Mouse (Mus musculus): ENCODE data around the gene Fam241b.

Gene Fam241b

DNA sequence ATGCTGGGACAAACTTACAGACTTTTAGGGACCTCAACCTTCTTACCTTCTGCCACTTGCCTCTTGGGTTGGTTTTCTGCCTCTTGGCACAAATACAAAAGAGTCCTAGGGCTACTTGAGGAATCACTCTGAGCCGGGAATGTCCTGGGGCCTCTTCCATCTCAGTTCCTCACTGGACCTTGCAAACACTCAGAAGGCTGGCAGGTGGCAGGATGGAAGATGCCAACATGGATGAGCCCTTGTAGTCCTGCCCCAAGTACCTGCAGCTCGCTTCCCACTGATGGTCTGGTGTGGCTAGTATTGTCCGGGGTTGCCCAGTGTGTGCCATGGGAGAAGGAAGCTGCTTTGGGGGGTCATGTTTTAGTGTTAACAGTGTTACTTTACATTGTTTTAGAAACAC lies 73.8 kb downstream of the Fam241b start:
- no peak for DNase-seq

DNA sequence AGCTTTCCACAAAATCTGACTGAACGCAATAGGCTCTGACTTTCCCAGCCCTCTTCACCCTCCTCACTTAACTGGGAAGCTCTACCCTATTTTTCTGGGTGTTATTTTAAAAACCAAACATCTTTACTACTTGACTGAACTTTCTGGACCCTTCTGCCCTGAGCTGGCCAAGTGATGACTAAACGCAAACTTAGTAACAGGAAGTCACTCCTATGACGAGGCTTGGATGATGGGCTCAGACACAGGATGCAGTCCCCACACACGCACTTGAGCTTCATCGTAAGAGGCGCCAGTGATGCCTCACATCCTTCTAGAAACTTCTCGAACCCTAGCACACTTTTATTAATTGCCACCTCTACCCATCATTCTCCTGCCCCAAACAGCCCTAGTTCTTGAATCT lies 74.3 kb downstream of the Fam241b start:
- no peak for DNase-seq

DNA sequence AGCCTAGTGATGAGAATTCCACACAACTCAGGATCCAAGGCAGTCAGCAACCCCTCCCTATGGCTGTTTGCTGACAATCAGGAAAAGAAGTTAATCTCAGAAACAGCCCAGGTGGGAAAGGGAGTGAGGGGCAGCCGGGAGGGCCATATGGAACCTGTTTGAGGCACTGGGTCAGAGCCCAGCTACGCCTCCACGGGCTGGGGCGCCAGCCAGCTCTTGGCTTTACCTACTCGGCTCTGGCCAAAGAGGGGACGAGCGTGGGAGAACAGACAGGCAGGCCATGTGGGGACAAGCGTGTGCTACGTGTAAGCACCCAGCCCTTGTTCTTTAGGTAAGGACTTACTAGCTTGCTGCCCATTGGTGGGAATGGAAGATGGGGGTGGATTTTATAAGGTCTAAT lies 75.2 kb downstream of the Fam241b start:
- no peak for DNase-seq

DNA sequence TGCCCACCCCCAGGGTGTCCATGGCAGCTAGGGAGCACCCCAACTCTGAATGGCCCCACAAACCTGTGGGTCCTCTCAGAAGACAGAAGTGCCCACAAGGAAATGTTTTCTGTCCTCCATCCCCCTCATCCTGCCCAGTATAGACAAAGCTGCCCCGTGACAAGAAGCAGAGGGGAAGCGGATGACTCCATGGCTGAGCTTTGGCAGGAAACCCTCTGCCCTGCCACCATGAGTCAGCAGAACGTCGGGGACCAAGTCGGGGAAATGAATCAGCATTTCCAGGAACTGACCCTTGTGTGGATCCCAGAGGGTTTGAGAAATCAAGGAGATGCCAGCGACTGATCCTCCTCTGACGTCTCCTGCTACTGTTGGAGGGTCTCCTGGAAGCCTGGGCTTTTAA lies 77.5 kb downstream of the Fam241b start:
- no peak for DNase-seq

DNA sequence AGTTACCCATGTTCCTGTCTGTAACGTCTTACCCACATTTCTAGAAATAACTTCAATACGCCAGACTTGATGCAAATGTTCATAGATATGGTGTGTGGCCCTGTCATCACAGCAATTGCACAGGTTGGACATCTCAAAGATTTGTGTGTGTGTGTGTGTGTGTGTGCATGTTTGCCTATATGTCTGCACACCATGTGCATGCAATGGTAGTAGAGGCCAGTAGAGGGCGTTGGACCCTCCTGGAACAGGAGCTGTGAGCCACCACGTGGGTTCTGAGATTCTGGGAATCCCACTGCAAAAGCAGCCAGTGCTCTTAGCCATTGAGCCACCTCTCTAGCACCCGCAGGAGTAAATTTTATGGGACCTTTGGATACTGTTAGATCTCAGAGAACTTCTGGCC lies 80.9 kb downstream of the Fam241b start:
- DNase-seq = no peak

DNA sequence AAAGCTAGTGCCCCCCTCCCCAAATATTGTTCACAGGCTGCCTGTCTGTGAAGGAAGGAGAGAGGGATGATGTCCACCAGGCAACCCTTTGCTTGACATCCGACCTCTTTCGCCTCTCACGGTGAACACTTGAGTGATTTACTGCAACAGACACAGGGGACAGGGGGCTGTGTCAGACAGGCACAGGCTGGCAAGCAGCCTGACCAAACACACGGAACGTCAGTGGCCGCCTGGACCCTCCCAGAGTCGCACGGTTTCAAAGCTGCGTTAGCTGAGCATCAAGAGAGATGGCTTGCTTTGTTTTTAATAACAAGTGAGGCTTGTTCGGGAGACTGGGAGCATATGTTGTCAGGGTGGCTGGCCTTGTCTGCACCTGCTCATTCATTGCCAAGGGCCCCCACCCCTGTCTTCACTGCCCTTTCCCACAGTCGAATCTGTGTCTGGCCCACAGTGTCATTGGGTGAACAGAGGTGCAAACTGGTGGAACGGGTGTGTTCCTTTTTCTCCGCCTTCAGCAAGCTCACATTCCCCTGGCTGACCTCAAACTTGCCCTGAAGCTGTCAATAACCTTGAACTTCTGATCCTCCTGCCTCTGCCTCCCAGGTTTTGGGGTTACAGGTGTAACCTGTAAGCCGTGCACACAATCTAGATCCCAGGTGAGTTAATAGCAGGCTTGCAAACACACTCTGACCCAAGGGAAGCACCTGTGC lies 82.6 kb downstream of the Fam241b start:
- no peak for DNase-seq

DNA sequence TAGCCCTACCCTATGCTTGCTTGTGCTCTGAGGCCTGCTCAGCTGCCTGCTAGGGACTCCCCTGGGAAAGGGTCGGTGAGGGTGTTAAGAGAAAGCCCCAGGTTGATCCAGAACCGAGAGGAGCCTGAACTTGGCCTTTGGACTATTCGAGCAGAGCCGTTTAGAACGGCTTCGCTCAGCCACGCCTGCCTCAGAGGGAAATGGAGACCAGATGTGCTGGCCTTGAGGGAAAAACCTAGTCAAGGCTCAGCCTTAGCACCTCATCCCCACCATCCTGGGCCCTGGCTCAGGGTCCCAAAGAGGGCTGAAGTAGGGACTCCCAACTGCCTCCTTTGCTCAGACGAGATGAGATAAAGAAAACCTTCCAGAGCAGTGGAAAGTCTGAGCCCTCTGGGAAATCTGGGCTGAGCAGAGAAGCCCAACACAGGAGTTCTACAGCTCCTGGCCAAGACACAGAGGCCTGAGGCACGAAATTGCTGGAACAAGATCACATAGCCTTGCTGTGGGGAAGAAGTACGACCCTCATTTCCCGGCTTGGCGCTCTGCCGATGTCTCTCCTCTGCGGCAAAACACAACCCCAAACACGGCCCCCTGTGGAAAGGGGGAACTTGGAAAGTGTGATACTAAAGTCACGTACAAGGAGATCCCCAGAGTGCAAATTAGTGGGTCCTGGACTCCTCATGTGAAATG lies 83.4 kb downstream of the Fam241b start:
- DNase-seq = no peak

DNA sequence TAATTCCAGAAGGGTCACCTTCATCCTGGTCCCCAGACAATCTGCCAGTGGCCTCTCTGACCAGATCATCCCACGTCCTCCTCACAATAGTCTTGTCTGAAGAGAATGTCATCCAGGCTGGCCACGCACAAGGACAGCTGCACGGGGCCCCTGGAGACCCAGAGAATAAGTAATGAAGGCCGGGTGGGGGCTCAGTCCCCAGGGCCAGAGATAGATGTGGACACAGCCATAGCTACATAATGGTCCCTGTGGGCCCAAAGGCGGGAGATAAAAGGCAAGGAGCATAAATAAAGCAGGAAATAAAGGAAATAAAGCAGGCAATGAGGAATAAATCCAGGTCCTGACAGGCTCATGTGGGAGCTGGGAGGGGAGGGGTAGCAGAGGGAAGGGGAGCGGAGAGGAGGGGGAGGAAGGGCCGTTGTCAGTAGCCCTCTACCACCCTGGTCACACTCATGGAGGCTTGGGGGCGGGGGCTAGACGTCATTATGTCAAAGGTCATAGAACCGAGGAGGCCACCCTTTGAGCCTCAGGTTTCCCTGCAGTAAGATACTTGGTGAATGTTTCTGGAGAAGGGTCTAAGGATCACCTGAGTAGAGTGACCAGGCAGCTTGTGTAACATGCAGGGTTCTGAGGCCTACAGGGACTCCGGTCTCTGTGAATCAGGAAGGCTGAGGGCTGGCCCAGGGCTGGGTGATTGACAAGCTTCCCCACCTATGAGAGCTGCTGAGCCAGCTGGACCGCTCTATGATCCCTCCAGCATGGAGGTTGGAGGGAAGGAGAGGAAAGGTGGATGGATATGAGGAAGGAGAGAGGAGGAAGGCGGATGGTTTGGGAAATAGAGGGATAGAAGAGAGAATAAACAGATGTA lies 85.0 kb downstream of the Fam241b start:
- no peak for DNase-seq

Measured in right cerebral cortex, postnatal 25 days (tissue).